Mouse (Mus musculus): ENCODE data around the gene Olfr1354. TPM values are rescaled to one million over a fixed set of nuclear protein-coding genes. Genes with fewer than 3 reads are reported as not detected.
"Not testable (repeated sequence)": the region's sequence is repeated elsewhere in the genome, so short reads cannot be mapped to it uniquely, and the experiment has no call there.

The Olfr1354 gene
- total RNA-seq (2021) (not detected), polyA plus RNA-seq (2012; rRNA removed) (not detected in 2 replicates)
- long read RNA-seq, result 0 reads

GRCm38 (mm10) chr10:78912871-78913270, at the start of gene Olfr1354:
TSS of gene Olfr1354 (plus strand) at chr10:78913171.
- DNase-seq, result not testable (repeated sequence)

GRCm38 (mm10) chr10:78875240-78875639, 37.7 kb upstream of the Olfr1354 start, which contains the start of gene Olfr1355:
TSS of gene Olfr1355 (plus strand) at chr10:78875540.
- DNase-seq, result no peak

DNA sequence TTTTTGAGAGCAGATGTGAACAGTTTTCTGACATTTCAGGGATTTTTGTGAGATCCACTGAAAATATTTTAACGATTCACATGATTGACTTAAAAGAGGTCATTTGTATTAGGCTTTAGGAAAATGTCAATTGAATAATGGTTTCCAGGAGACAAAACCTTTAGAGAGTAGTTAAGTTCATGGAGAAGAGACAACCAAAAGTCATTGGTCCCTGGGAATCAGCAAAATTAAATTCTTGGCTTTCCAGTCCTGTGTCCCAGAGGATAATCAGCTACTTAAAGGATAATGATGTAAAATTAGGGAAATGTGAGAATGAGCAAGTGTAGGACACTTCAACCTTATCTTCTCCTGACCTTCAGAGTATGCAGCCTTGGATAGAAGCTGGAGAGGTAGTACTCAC, 37.4 kb downstream of the Olfr1354 start, which contains the start of gene Olfr8:
Olfr8 (plus strand) TSS at position 301 of the 400 bp plus-strand sequence.
- not testable (repeated sequence) for DNase-seq

- not testable (repeated sequence) for DNase-seq
Observed at GRCm38 (mm10) chr10:78963009-78963408, 50.0 kb downstream of the Olfr1354 start, which contains the start of gene Olfr1353. TSS of gene Olfr1353 (plus strand) at chr10:78963309.

Other genes starting within 250 kb of the Olfr1354 start
- gene Casp14, start 194.9 kb upstream of the Olfr1354 start, total RNA-seq (2021), result not detected
- gene Casp14, start 194.9 kb upstream of the Olfr1354 start, polyA plus RNA-seq (2012; rRNA removed), result not detected in 2 replicates
- not detected for gene Ccdc105, start 160.1 kb upstream of the Olfr1354 start, total RNA-seq (2021)
- gene Ccdc105, start 160.1 kb upstream of the Olfr1354 start, polyA plus RNA-seq (2012; rRNA removed), result 0.07 TPM in 1 of 2 replicates, not detected in the other
- gene Slc1a6, start 132.7 kb upstream of the Olfr1354 start, total RNA-seq (2021), result under 1 TPM in 1 of 2 experiments, not detected in 1; 0.21 TPM
- 0.04 and 0.57 TPM in 2 replicates for gene Slc1a6, start 132.7 kb upstream of the Olfr1354 start, polyA plus RNA-seq (2012; rRNA removed)
- not detected for gene Olfr1356, start 61.0 kb upstream of the Olfr1354 start, total RNA-seq (2021)
- not detected in 2 replicates for gene Olfr1356, start 61.0 kb upstream of the Olfr1354 start, polyA plus RNA-seq (2012; rRNA removed)
- not detected for gene Olfr1355, start 37.6 kb upstream of the Olfr1354 start, total RNA-seq (2021)
- not detected in 2 replicates for gene Olfr1355, start 37.6 kb upstream of the Olfr1354 start, polyA plus RNA-seq (2012; rRNA removed)
- gene Olfr8, start 37.5 kb downstream of the Olfr1354 start, total RNA-seq (2021), result not detected
- not detected in 2 replicates for gene Olfr8, start 37.5 kb downstream of the Olfr1354 start, polyA plus RNA-seq (2012; rRNA removed)
- not detected for gene Olfr1353, start 50.1 kb downstream of the Olfr1354 start, total RNA-seq (2021)
- gene Olfr1353, start 50.1 kb downstream of the Olfr1354 start, polyA plus RNA-seq (2012; rRNA removed), result not detected in 2 replicates
- not detected for gene Olfr1352, start 67.9 kb downstream of the Olfr1354 start, total RNA-seq (2021)
- not detected in 2 replicates for gene Olfr1352, start 67.9 kb downstream of the Olfr1354 start, polyA plus RNA-seq (2012; rRNA removed)
- not detected for gene Olfr1351, start 99.3 kb downstream of the Olfr1354 start, total RNA-seq (2021)
- not detected in 2 replicates for gene Olfr1351, start 99.3 kb downstream of the Olfr1354 start, polyA plus RNA-seq (2012; rRNA removed)
- gene Olfr57, start 115.6 kb downstream of the Olfr1354 start, total RNA-seq (2021), result not detected
- gene Olfr57, start 115.6 kb downstream of the Olfr1354 start, polyA plus RNA-seq (2012; rRNA removed), result not detected in 2 replicates
- gene 2610008E11Rik, start 184.4 kb downstream of the Olfr1354 start, total RNA-seq (2021), result 10 to 100 TPM; 11.4 to 13.5 TPM
- 0.32 and 0.83 TPM in 2 replicates for gene 2610008E11Rik, start 184.4 kb downstream of the Olfr1354 start, polyA plus RNA-seq (2012; rRNA removed)
- not detected for gene Vmn2r80, start 235.6 kb downstream of the Olfr1354 start, total RNA-seq (2021)
- gene Vmn2r80, start 235.6 kb downstream of the Olfr1354 start, polyA plus RNA-seq (2012; rRNA removed), result not detected in 2 replicates